In the genomic region with DNA sequence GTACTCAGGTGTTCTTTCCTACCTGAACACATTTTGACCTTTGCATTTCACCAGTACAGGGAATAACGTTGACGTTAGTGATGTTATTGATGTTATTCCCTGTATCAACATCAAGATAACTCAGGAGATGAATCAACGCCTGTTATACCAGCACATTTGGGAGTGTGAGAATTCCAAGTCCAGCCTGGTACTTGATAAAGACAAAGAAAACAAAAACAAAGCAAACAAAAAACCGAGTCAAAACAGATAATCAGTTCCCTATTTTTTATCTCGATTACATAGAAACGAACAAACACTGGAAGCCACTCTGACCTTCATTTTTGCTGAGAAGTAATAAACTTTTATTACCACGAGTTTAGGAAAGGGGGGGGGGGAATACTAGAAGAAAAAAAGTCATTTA, we compare ENCODE assay signal across 9 mouse cellular contexts. TPM values are rescaled to one million over a fixed set of nuclear protein-coding genes. Genes with fewer than 3 reads are reported as not detected.
DNase-seq lines count a peak whose midpoint lies in the region; ATAC-seq and TF ChIP-seq lines count a peak whose summit lies in the region.
"Had no signal": no experiment of that assay in that cellular context is flagged by ENCODE, and none has a peak within 500 bp of the region (broad histone marks: within the 10 kb centered on the region; RNA-seq: fewer than 3 reads in every experiment).

No protein-coding gene starts in this region.

- peak overlapping the region; percentile 17 for H3ac ChIP-seq in myocyte (ENCODE audit: control insufficient read depth, insufficient read length)

- H3K9me3 ChIP-seq in embryonic facial prominence, embryonic 11.5 days (replicated peaks; ENCODE audit: control insufficient read depth, low read length) = no peaks in the 10 kb centered on the region
- H3K9me3 ChIP-seq in intestine, embryonic 14.5 days (ENCODE audit: control insufficient read depth, low read length) = no peaks in the 10 kb centered on the region

- no peak for TF ChIP-seq CTCF in layer of hippocampus, adult 2 months (conservative IDR thresholded peaks at IDR 0.05)

- H3K9ac ChIP-seq in embryonic facial prominence, embryonic 11.5 days (replicated peaks; ENCODE audit: low read length) = no peak overlapping the region; the same call in 1 of the 2 replicates
- H3K9ac ChIP-seq in intestine, embryonic 14.5 days (ENCODE audit: low read length) = peak overlapping the region; percentile 74; the same call in 1 of the 2 replicates

- no peaks in the 10 kb centered on the region for H3K4me1 ChIP-seq in embryonic facial prominence, embryonic 11.5 days (ENCODE audit: control insufficient read depth, insufficient read depth, low read length)
- no peaks in the 10 kb centered on the region for H3K4me1 ChIP-seq in intestine, embryonic 14.5 days (replicated peaks; ENCODE audit: control insufficient read depth, insufficient read depth, low read length)

- WGBS in embryonic facial prominence, embryonic 11.5 days = 66% methylated on average over 7 of the region's 7 CpGs
- 43% methylated on average over 7 of the region's 7 CpGs for WGBS in intestine, embryonic 14.5 days

- peak overlapping the region; percentile 92 for H3K4me3 ChIP-seq in layer of hippocampus, adult 2 months
- peak overlapping the region; percentile 68 for H3K4me3 ChIP-seq in embryonic facial prominence, embryonic 11.5 days (ENCODE audit: low read depth, low read length)
- H3K4me3 ChIP-seq in intestine, embryonic 14.5 days (ENCODE audit: low read depth, low read length) = peak overlapping the region; percentile 55
- peak overlapping the region; percentile 31 for H3K4me3 ChIP-seq in myocyte

- no peak for ATAC-seq in embryonic facial prominence, embryonic 11.5 days (replicated peaks; ENCODE audit: insufficient number of reproducible peaks, low FRiP score, low TSS enrichment, low read depth)
- ATAC-seq in intestine, embryonic 14.5 days (replicated peaks; ENCODE audit: low FRiP score, low TSS enrichment, low read depth) = no peak

- no peak for DNase-seq in layer of hippocampus, adult 2 months (ENCODE audit: low spot score in 2 of 2)
- DNase-seq in layer of hippocampus, postnatal 14 days (ENCODE audit: low spot score in 2 of 2) = no peak
- DNase-seq in embryonic facial prominence, embryonic 11.5 days (ENCODE audit: low spot score) = no peak
- DNase-seq in intestine, embryonic 14.5 days (ENCODE audit: low spot score) = no peak
- DNase-seq in right cerebral cortex, adult 2 months (ENCODE audit: low spot score in 2 of 2) = no peak
- DNase-seq in B cell, adult 2 months = no peak
- no peak for DNase-seq in left cerebral cortex, adult 18-20 months (ENCODE audit: low spot score in 2 of 2)
- DNase-seq: kidney, adult 9 months had no signal

- no peaks in the 10 kb centered on the region for H3K27me3 ChIP-seq in embryonic facial prominence, embryonic 11.5 days (ENCODE audit: control insufficient read depth, insufficient read depth, low read length)
- no peaks in the 10 kb centered on the region for H3K27me3 ChIP-seq in intestine, embryonic 14.5 days (replicated peaks; ENCODE audit: control insufficient read depth, insufficient read depth, low read length)
- no peaks in the 10 kb centered on the region for H3K27me3 ChIP-seq in myocyte (ENCODE audit: control insufficient read depth, insufficient read depth, insufficient read length)

- H3K4me2 ChIP-seq in embryonic facial prominence, embryonic 11.5 days (ENCODE audit: low read depth, low read length) = no peak overlapping the region; the same call in 1 of the 2 replicates
- peak overlapping the region; percentile 73 for H3K4me2 ChIP-seq in intestine, embryonic 14.5 days (ENCODE audit: low read length)
- H3K4me2 ChIP-seq in myocyte (ENCODE audit: low read depth) = peak overlapping the region; percentile 88

- H3K27ac ChIP-seq in layer of hippocampus, adult 2 months = no peak overlapping the region; the same call in 1 of the 2 replicates
- H3K27ac ChIP-seq in embryonic facial prominence, embryonic 11.5 days (replicated peaks; ENCODE audit: low read depth, low read length) = no peak overlapping the region
- no peak overlapping the region for H3K27ac ChIP-seq in intestine, embryonic 14.5 days (ENCODE audit: low read depth)

- peaks cover 3% of the 10 kb centered on the region for H3K79me2 ChIP-seq in myocyte (ENCODE audit: control insufficient read depth, insufficient read depth)

- no peaks in the 10 kb centered on the region for H3K36me3 ChIP-seq in embryonic facial prominence, embryonic 11.5 days (replicated peaks; ENCODE audit: control insufficient read depth, insufficient read depth, low read depth, low read length)
- H3K36me3 ChIP-seq in intestine, embryonic 14.5 days (ENCODE audit: control insufficient read depth, insufficient read depth, low read length) = no peaks in the 10 kb centered on the region
- H3K36me3 ChIP-seq in myocyte (ENCODE audit: control insufficient read depth, insufficient read depth) = no peaks in the 10 kb centered on the region

- TF ChIP-seq POLR2A in myocyte (IDR thresholded peaks at IDR 0.05; ENCODE audit: insufficient read length, low read depth) = no peak

TF ChIP-seq in myocyte, 11 proteins besides CTCF, POLR2A, EP300 and RAD21:
- TF ChIP-seq POLR2AphosphoS2 (IDR thresholded peaks at IDR 0.05; ENCODE audit: insufficient read length, low read depth) = no peak
- no peak for TF ChIP-seq E2F4 (IDR thresholded peaks at IDR 0.05; ENCODE audit: insufficient read depth)
- TF ChIP-seq MYOG (IDR thresholded peaks at IDR 0.05; ENCODE audit: control insufficient read depth in 1 of 3, insufficient read depth in 1 of 3, insufficient read length in 2 of 3, low read depth in 2 of 3) = no peak
- TF ChIP-seq MAX (IDR thresholded peaks at IDR 0.05; ENCODE audit: low read depth) = no peak
- TF ChIP-seq USF1 (IDR thresholded peaks at IDR 0.05; ENCODE audit: low read depth) = no peak
- TF ChIP-seq TCF12 (IDR thresholded peaks at IDR 0.05; ENCODE audit: insufficient read depth, poor library complexity, severe bottlenecking) = no peak
- TF ChIP-seq MYOD1 (IDR thresholded peaks at IDR 0.05; ENCODE audit: control insufficient read depth in 1 of 3, insufficient read length in 2 of 3, low read depth in 2 of 3) = no peak
- no peak for TF ChIP-seq TCF3 (IDR thresholded peaks at IDR 0.05; ENCODE audit: insufficient read length, low read depth)
- no peak for TF ChIP-seq SRF (IDR thresholded peaks at IDR 0.05; ENCODE audit: control insufficient read depth, insufficient read length, low read depth)
- TF ChIP-seq CEBPB (IDR thresholded peaks at IDR 0.05; ENCODE audit: insufficient read depth, poor library complexity, severe bottlenecking) = no peak
- no peak for TF ChIP-seq REST (IDR thresholded peaks at IDR 0.05; ENCODE audit: insufficient read depth, insufficient read length)
TF ChIP-seq in myocyte: peak in this region for 0.

RNA-seq across cellular contexts. Expression of gene Ubxn2a, which starts 1.0 kb away (rescaled TPM):
- total RNA-seq in layer of hippocampus, adult 2 months (2021) = 10 to 100 TPM; 43.9 to 46.0 TPM
- total RNA-seq in layer of hippocampus, postnatal 14 days (2021) = 10 to 100 TPM; 43.2 to 49.6 TPM
- polyA plus RNA-seq in embryonic facial prominence, embryonic 11.5 days (2014; fragmentation: Nextera tagmentation; extraction: Ambion mirVana) = 24.7 and 25.0 TPM in 2 replicates
- polyA plus RNA-seq in intestine, embryonic 14.5 days (2014; fragmentation: Nextera tagmentation; extraction: Ambion mirVana) = 26.5 and 30.0 TPM in 2 replicates
- 4.9 TPM for polyA plus RNA-seq in myocyte (2012; fragmentation: generic; extraction: Trizol)
- 10 to 100 TPM; 57.3 to 62.2 TPM for total RNA-seq in left cerebral cortex, adult 18-20 months (2021)

RNA-seq across cellular contexts. Expression of gene Atad2b, which starts 10.7 kb away (rescaled TPM):
- 10 to 100 TPM; 33.6 to 38.4 TPM for total RNA-seq in layer of hippocampus, adult 2 months (2021)
- 10 to 100 TPM; 26.1 to 29.2 TPM for total RNA-seq in layer of hippocampus, postnatal 14 days (2021)
- polyA plus RNA-seq in embryonic facial prominence, embryonic 11.5 days (2014; fragmentation: Nextera tagmentation; extraction: Ambion mirVana) = 16.6 and 19.9 TPM in 2 replicates
- 15.1 and 16.5 TPM in 2 replicates for polyA plus RNA-seq in intestine, embryonic 14.5 days (2014; fragmentation: Nextera tagmentation; extraction: Ambion mirVana)
- polyA plus RNA-seq in myocyte (2012; fragmentation: generic; extraction: Trizol) = 3.7 TPM
- total RNA-seq in left cerebral cortex, adult 18-20 months (2021) = 10 to 100 TPM; 29.6 to 30.6 TPM

RNA-seq across cellular contexts. Expression of gene Mfsd2b, which starts 32.3 kb away (rescaled TPM):
- under 1 TPM; 0.59 to 1.00 TPM for total RNA-seq in layer of hippocampus, adult 2 months (2021)
- total RNA-seq in layer of hippocampus, postnatal 14 days (2021) = under 1 TPM; 0.41 to 0.52 TPM
- 4.2 and 5.0 TPM in 2 replicates for polyA plus RNA-seq in embryonic facial prominence, embryonic 11.5 days (2014; fragmentation: Nextera tagmentation; extraction: Ambion mirVana)
- 0.81 and 1.1 TPM in 2 replicates for polyA plus RNA-seq in intestine, embryonic 14.5 days (2014; fragmentation: Nextera tagmentation; extraction: Ambion mirVana)
- 0.07 TPM for polyA plus RNA-seq in myocyte (2012; fragmentation: generic; extraction: Trizol)
- under 1 TPM; 0.40 to 0.63 TPM for total RNA-seq in left cerebral cortex, adult 18-20 months (2021)

Comparison
In these comparisons a context has a peak if more than half of its experiments do, and no peak if none do; other contexts are left out.
1. H3K4me3 ChIP-seq: peak in every context shown above with its lines; median percentile 92 in layer of hippocampus, adult 2 months; 68 in embryonic facial prominence, embryonic 11.5 days; 55 in intestine, embryonic 14.5 days; 31 in myocyte.